ENCODE assay signal across 8 mouse cellular contexts in the genomic region with DNA sequence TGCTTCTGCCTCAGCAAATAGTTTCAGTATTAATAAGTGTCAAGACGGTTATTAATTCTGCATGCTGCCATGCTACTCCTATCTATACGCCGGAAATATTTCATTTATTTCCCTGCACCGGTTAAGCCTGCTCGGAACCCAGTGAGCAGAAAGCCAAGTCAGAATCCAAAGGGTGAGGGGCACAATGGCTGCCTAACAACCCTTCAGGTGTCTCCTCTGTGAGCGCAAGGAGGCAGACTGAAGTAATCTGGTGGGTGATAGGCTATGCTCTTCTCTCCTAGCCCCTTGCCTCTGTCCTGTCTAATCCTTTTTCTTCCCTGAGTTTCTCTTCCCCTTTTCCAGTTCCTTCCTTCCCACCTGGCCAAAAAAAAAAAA. TPM values are rescaled to one million over a fixed set of nuclear protein-coding genes. Genes with fewer than 3 reads are reported as not detected.
DNase-seq lines count a peak whose midpoint lies in the region; ATAC-seq and TF ChIP-seq lines count a peak whose summit lies in the region.

No protein-coding gene starts in this region.

- no peak overlapping the region for H3K9ac ChIP-seq in embryonic facial prominence, embryonic 15.5 days
- peak overlapping the region; percentile 58 for H3K9ac ChIP-seq in limb, embryonic 12.5 days (replicated peaks)
- peak overlapping the region; percentile 49; the same call in 1 of the 2 replicates for H3K9ac ChIP-seq in neural tube, embryonic 15.5 days (replicated peaks)

- H3K4me1 ChIP-seq in embryonic facial prominence, embryonic 15.5 days: 0 out of 2 replicates have a peak, but pooled peaks cover 4% of the 10 kb centered on the region
- peaks cover 10% of the 10 kb centered on the region for H3K4me1 ChIP-seq in limb, embryonic 12.5 days (replicated peaks)
- H3K4me1 ChIP-seq in neural tube, embryonic 15.5 days: peaks cover 9% of the 10 kb centered on the region

- WGBS in embryonic facial prominence, embryonic 15.5 days: 2% methylated on average over 6 of the region's 6 CpGs
- under 1% methylated on average over 6 of the region's 6 CpGs for WGBS in limb, embryonic 12.5 days
- WGBS in neural tube, embryonic 15.5 days: 4% methylated on average over 6 of the region's 6 CpGs

- no peaks in the 10 kb centered on the region for H3K9me3 ChIP-seq in embryonic facial prominence, embryonic 15.5 days (replicated peaks)
- no peaks in the 10 kb centered on the region for H3K9me3 ChIP-seq in limb, embryonic 12.5 days
- no peaks in the 10 kb centered on the region for H3K9me3 ChIP-seq in neural tube, embryonic 15.5 days (replicated peaks)

- peak overlapping the region; percentile 50 for H3K4me3 ChIP-seq in left cerebral cortex, adult 2 months
- H3K4me3 ChIP-seq in embryonic facial prominence, embryonic 15.5 days (replicated peaks): peak overlapping the region; percentile 45
- H3K4me3 ChIP-seq in limb, embryonic 12.5 days (replicated peaks): peak overlapping the region; percentile 53
- peak overlapping the region; percentile 58 for H3K4me3 ChIP-seq in neural tube, embryonic 15.5 days (replicated peaks)

- DNase-seq in left cerebral cortex, adult 2 months (ENCODE audit: extremely low spot score in 1 of 2, low spot score in 2 of 2): no peak
- DNase-seq in left cerebral cortex, postnatal 36 days (ENCODE audit: low spot score in 2 of 2): no peak
- no peak for DNase-seq in adrenal gland, adult 2 months
- DNase-seq in right cerebral cortex, postnatal 36 days (ENCODE audit: low spot score in 2 of 2): no peak
- DNase-seq in adrenal gland, postnatal 36 days: no peak

- H3K27ac ChIP-seq in left cerebral cortex, adult 2 months: no peak overlapping the region
- H3K27ac ChIP-seq in embryonic facial prominence, embryonic 15.5 days (replicated peaks): no peak overlapping the region
- H3K27ac ChIP-seq in limb, embryonic 12.5 days: no peak overlapping the region
- H3K27ac ChIP-seq in neural tube, embryonic 15.5 days (replicated peaks): no peak overlapping the region

- intact Hi-C loops in left cerebral cortex, adult 2 months (cut with DNase I): no loop called here
- intact Hi-C loops in left cerebral cortex, postnatal 36 days (cut with DNase I): no loop called here

- H3K27me3 ChIP-seq in embryonic facial prominence, embryonic 15.5 days: no peaks in the 10 kb centered on the region; the same call in 1 of the 2 replicates
- H3K27me3 ChIP-seq in limb, embryonic 12.5 days: peaks cover 14% of the 10 kb centered on the region
- no peaks in the 10 kb centered on the region for H3K27me3 ChIP-seq in neural tube, embryonic 15.5 days (replicated peaks)

- TF ChIP-seq CTCF in left cerebral cortex, adult 2 months (IDR thresholded peaks at IDR 0.05): no peak

- no peak for ATAC-seq in embryonic facial prominence, embryonic 15.5 days (ENCODE audit: insufficient number of reproducible peaks, low FRiP score, low TSS enrichment, low read depth)
- ATAC-seq in limb, embryonic 12.5 days (ENCODE audit: insufficient number of reproducible peaks, insufficient read depth, low FRiP score, low TSS enrichment, low read depth): peak; percentile 61
- ATAC-seq in neural tube, embryonic 15.5 days (ENCODE audit: low FRiP score): peak; percentile 45; the same call in 1 of the 2 replicates

- peak overlapping the region; percentile 83 for H3K4me2 ChIP-seq in embryonic facial prominence, embryonic 15.5 days (replicated peaks)
- peak overlapping the region; percentile 84 for H3K4me2 ChIP-seq in limb, embryonic 12.5 days
- H3K4me2 ChIP-seq in neural tube, embryonic 15.5 days: peak overlapping the region; percentile 94

- no peaks in the 10 kb centered on the region for H3K36me3 ChIP-seq in embryonic facial prominence, embryonic 15.5 days
- no peaks in the 10 kb centered on the region for H3K36me3 ChIP-seq in limb, embryonic 12.5 days
- H3K36me3 ChIP-seq in neural tube, embryonic 15.5 days: no peaks in the 10 kb centered on the region

RNA-seq across cellular contexts. Expression of a gene that starts 17.3 kb away (rescaled TPM):
- total RNA-seq in left cerebral cortex, adult 2 months (2021): 10 to 100 TPM; 44.1 to 45.2 TPM
- total RNA-seq in left cerebral cortex, postnatal 36 days (2021): 10 to 100 TPM; 46.6 to 50.3 TPM
- polyA plus RNA-seq in embryonic facial prominence, embryonic 15.5 days (2015; fragmentation: Nextera tagmentation; extraction: Ambion mirVana): 228 and 237 TPM in 2 replicates
- 211 and 229 TPM in 2 replicates for polyA plus RNA-seq in limb, embryonic 12.5 days (2016; fragmentation: Nextera tagmentation; extraction: Ambion mirVana)
- polyA plus RNA-seq in neural tube, embryonic 15.5 days (2015; fragmentation: Nextera tagmentation; extraction: Ambion mirVana): 156 and 169 TPM in 2 replicates
- 100 to 1,000 TPM; 111 to 151 TPM for total RNA-seq in adrenal gland, adult 2 months (2021)
- polyA plus RNA-seq in adrenal gland, adult 2 months (2012; rRNA removed): 64.5 and 72.3 TPM in 2 replicates
- total RNA-seq in adrenal gland, postnatal 36 days (2021): 100 to 1,000 TPM in 1 of 2 experiments, 10 to 100 TPM in 1; 92.1 to 145 TPM

RNA-seq across cellular contexts. Expression of a gene that starts 27.8 kb away (rescaled TPM):
- 1 to 10 TPM; 1.4 to 2.2 TPM for total RNA-seq in left cerebral cortex, adult 2 months (2021)
- 1 to 10 TPM; 2.2 to 2.7 TPM for total RNA-seq in left cerebral cortex, postnatal 36 days (2021)
- polyA plus RNA-seq in embryonic facial prominence, embryonic 15.5 days (2015; fragmentation: Nextera tagmentation; extraction: Ambion mirVana): 1.5 and 1.7 TPM in 2 replicates
- 0.59 and 0.97 TPM in 2 replicates for polyA plus RNA-seq in limb, embryonic 12.5 days (2016; fragmentation: Nextera tagmentation; extraction: Ambion mirVana)
- polyA plus RNA-seq in neural tube, embryonic 15.5 days (2015; fragmentation: Nextera tagmentation; extraction: Ambion mirVana): 1.4 and 1.8 TPM in 2 replicates
- 1 to 10 TPM; 2.1 to 3.2 TPM for total RNA-seq in adrenal gland, adult 2 months (2021)
- polyA plus RNA-seq in adrenal gland, adult 2 months (2012; rRNA removed): 0.37 and 0.61 TPM in 2 replicates
- 1 to 10 TPM; 1.7 to 2.6 TPM for total RNA-seq in adrenal gland, postnatal 36 days (2021)
